Mouse (Mus musculus) Patski (cell line): ENCODE measurements around the gene Dcp1a. TPM values are rescaled to one million over a fixed set of nuclear protein-coding genes. Genes with fewer than 3 reads are reported as not detected.

Experiments
- ATAC-seq: fragments of 100-300 bp; one replicate; pipeline ENCODE4 v1.8.0; 2021
- CTCF ChIA-PET: fragments of 350-600 bp; sonication (Branson Sonifier 250); formaldehyde crosslinking; loops from one replicate; lab custom pipeline; 2022; ENCODE audit warnings: inconsistent platforms; lab: Charles Lee
- POLR2A ChIA-PET: fragments of 350-600 bp; sonication (Branson Sonifier 250); formaldehyde crosslinking; loops from one replicate; lab custom pipeline; 2022; ENCODE audit warnings: antibody characterized with exemption, inconsistent platforms; lab: Charles Lee
- DNase-seq: peaks from one replicate; pipeline ENCODE4 v3.0.0-alpha.2; 2011; ENCODE audit warnings: low read depth, low spot score
- H3K27me3 ChIP-seq: fragments of 371-371 bp; one replicate; pipeline ENCODE4 v1.5.1; 2021
- CTCF ChIP-seq: fragments of 100-300 bp; IDR thresholded peaks from one replicate; pipeline ENCODE4 v1.5.1; 2021
- in situ Hi-C: fragments of 300-500 bp; cut with MboI; formaldehyde crosslinking; loops from 3 replicates; pipeline ENCODE4 v1.11.1; 2018; ENCODE audit warnings: low pct_unique_long_range_greater_than_20kb, mixed read lengths
- polyA plus RNA-seq: library from polyadenylated mRNA; unstranded; gene quantifications from one replicate; pipeline ENCODE4 v1.2.3, GENCODE M21; 2021

Dcp1a gene
- polyA plus RNA-seq, 1 experiment from 2014 or later, result 19.6 TPM

GRCm38 (mm10) chr14:30459891-30460523, 19.3 kb upstream of the Dcp1a start:
- DNase-seq (peak; percentile 22), ATAC-seq (peak; percentile 76)
- ChIA-PET CTCF (interaction anchor here (0.9 to 1.7 kb wide), 7 partner anchors 18 to 481 kb away, joined by 3 to 7 read pairs (median 3); no protein-coding TSS in a partner anchor), POLR2A (no interaction called here)
- TF ChIP-seq CTCF, result peak; percentile 93
- in situ Hi-C loops, result loop anchor here (5.0 kb wide), 1 partner anchor 328 kb away; no protein-coding TSS in a partner anchor
- H3K27me3 ChIP-seq, result peaks cover 21% of the 10 kb centered on the region

DNA sequence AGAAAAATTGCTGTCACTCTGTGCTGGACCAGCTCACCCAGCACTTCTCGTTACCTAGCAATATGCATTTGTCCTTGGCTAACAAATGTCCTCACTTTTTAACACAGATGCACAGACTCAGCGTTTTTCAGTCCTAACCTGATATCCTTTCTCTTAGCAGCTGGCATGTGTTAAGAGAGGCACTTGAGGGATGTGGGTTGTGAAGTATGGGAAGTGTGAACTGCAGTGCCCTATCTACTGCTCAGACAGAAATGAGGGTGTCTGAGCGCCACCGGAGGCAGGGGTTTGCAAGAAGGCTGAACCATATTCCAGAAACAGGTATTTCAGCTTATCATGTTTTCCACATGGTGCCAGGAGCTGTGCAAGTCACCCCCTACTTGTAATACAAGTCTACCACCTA, 16.0 kb upstream of the Dcp1a start:
- POLR2A ChIA-PET, result no interaction called here
- in situ Hi-C loops, result no loop called here
- TF ChIP-seq CTCF, result no peak
- no peak for DNase-seq
- H3K27me3 ChIP-seq, result peaks cover 34% of the 10 kb centered on the region
- CTCF ChIA-PET, result no interaction called here
- ATAC-seq, result no peak

DNA sequence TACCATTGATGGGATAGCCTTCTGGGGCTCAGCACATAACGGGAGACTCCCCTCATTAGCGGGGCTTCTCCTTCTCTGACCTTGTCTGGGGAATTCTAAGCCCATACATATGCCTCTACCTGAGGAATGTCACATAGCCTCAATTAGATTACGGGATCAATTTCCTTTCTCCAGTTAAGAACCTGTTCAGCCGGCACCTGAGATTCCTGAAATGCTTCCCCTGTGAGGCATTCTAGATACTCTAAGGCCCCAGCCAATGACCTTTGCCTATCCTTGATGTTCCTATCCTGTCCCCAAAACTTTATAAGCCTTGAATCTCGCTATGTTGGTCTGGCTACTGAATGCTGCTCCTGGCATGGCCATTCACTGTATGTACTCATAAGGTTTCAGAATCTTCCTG, 5.7 kb upstream of the Dcp1a start:
- TF ChIP-seq CTCF, result no peak
- in situ Hi-C loops, result loop anchor here (10.0 kb wide), 1 partner anchor 489 kb away; no protein-coding TSS in a partner anchor
- POLR2A ChIA-PET, result no interaction called here
- CTCF ChIA-PET, result no interaction called here
- no peak for DNase-seq
- peaks cover 21% of the 10 kb centered on the region for H3K27me3 ChIP-seq
- ATAC-seq, result no peak

- ATAC-seq (no peak), DNase-seq (no peak)
- peaks cover 15% of the 10 kb centered on the region for H3K27me3 ChIP-seq
- POLR2A ChIA-PET, result no interaction called here
- in situ Hi-C loops, result loop anchor here (10.0 kb wide), 1 partner anchor 490 kb away; no protein-coding TSS in a partner anchor
- no peak for TF ChIP-seq CTCF
- CTCF ChIA-PET, result no interaction called here
These were observed 4.9 kb upstream of the Dcp1a start for GRCm38 (mm10) chr14:30474416-30474815.

DNA sequence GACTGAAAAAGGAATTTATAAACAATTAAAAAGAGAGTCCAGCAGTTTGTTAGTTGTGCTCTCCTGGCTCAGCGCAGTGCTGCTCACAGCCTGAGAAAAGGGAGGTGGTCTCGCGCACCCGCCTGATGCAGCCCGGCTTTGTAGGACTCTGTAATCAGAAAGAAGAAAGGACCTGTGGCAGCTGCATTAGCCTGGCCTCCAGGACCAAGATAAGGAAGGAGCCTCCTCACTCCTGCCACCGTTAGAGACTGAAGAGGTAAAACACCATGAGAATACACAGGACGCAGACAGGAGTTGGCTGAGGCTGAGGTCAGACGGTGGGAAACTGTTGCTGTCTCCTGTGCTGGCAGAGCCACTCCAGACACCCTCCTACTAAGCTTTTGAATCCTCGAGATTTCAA, 12.0 kb downstream of the Dcp1a start, which contains the start of gene Cacna1d:
TSS of gene Cacna1d (minus strand) at position 114 of the 400 bp plus-strand sequence.
- no peak for ATAC-seq
- no peaks in the 10 kb centered on the region for H3K27me3 ChIP-seq
- no peak for DNase-seq
- in situ Hi-C loops, result no loop called here
- POLR2A ChIA-PET, result no interaction called here
- TF ChIP-seq CTCF, result no peak
- CTCF ChIA-PET, result no interaction called here

GRCm38 (mm10) chr14:30493276-30493675, 13.9 kb downstream of the Dcp1a start:
- no peak for DNase-seq
- in situ Hi-C loops, result no loop called here
- no peaks in the 10 kb centered on the region for H3K27me3 ChIP-seq
- POLR2A ChIA-PET, result interaction anchor here (1.4 kb wide), 1 partner anchor 13 kb away, joined by 7 read pairs; the partner anchor contains the start of gene Dcp1a
- CTCF ChIA-PET, result interaction anchor here (1.3 kb wide), 1 partner anchor 19 kb away, joined by 4 read pairs; no protein-coding TSS in a partner anchor
- no peak for ATAC-seq
- TF ChIP-seq CTCF, result no peak

DNA sequence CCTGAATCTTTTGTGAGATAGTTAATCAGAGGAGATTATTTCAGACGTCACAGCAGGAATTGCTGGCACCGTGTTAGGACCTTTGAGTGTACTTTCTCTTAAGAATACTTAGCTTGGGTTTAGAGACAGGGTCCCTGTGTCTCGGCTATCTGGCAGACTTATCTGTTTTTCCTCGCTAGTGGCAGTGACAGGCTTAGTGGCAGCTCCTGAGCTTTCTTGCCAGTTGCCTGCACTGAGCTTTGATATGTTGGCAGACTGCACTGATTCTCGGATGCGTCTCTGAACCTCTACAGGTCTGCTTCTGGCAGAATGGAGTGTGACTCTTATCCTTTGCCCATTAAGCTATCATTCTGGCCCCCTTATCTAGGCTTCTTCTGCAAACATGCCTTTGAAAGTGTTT, 15.7 kb downstream of the Dcp1a start:
- ATAC-seq (no peak), DNase-seq (no peak)
- in situ Hi-C loops, result no loop called here
- no peak for TF ChIP-seq CTCF
- no peaks in the 10 kb centered on the region for H3K27me3 ChIP-seq
- ChIA-PET POLR2A (no interaction called here), CTCF (interaction anchor here (1.3 kb wide), 1 partner anchor 15 kb away, joined by 3 read pairs; no protein-coding TSS in a partner anchor)

DNA sequence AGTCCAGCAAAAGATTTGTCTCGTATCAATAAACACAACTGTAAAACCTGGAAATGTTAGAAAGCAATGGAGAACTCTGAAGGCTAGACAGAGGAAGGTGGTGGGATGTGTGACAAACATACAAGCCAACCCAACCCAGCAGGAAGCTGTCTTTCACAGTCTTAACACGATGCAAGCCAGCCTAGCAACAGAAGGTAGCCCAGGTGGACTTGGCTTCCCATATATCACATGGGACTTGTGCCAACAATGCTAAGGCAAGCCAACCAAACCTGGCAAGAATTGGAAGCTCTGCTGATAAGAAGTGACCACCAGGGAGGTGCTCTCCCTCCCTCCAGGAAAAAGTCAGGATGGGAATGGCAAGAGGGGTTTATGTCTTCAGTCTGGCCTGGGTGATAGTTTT, 18.9 kb downstream of the Dcp1a start:
- no peaks in the 10 kb centered on the region for H3K27me3 ChIP-seq
- ATAC-seq, result no peak
- CTCF ChIA-PET, result interaction anchor here (1.3 to 1.4 kb wide), 2 partner anchors 11 to 12 kb away, joined by 3 read pairs; no protein-coding TSS in a partner anchor
- in situ Hi-C loops, result no loop called here
- no peak for DNase-seq
- POLR2A ChIA-PET, result interaction anchor here (0.6 kb wide), 1 partner anchor 13 kb away, joined by 3 read pairs; no protein-coding TSS in a partner anchor
- no peak for TF ChIP-seq CTCF

DNA sequence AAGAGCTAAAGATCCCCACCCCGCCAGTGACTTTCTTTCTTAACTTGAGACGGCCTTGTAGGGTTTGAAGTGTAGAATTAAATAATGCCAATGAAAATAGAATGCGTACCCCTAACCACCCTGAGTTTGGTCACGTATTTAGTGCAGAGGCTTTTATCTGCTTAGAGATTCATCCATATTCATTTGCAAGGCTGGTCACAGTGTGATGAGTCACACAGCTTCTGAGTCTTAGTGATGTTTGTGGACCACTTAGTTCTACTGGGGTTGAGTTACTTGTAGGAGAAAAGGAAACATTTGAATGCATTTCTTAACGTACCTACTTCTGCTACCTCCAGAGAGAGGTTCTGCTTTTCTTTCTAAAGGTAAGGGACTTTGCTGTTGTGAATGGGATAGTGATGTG, 25.7 kb downstream of the Dcp1a start:
- ATAC-seq, result no peak
- POLR2A ChIA-PET, result no interaction called here
- no peak for DNase-seq
- TF ChIP-seq CTCF, result no peak
- in situ Hi-C loops, result no loop called here
- CTCF ChIA-PET, result no interaction called here
- H3K27me3 ChIP-seq, result no peaks in the 10 kb centered on the region

DNA sequence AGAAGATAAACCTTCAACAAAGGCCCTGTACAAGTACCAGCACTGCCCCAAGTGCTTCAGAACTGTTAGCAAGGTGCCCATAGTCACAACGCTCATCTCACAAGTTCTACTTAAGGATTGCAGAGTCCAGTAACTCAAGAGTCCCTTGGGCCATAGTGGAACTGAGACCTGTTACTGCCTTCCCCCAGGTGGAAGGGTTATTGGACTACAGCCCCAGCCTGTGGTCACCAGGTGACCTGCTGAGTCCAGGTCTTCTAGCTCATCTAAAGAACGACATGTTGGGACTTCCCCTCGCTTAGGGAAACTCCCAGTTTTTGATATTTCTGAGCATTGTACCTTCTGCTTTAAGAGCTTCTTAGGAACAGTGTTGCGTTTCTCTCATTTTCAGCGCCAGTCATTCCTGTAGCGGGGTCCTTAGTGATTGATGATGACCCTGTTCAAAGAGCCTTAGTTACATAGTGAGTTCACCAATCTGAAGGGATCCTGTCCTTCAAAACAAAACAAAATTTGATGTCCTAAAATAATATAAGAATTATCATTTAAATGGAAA, 31.0 kb downstream of the Dcp1a start:
- no peak for TF ChIP-seq CTCF
- ChIA-PET CTCF (interaction anchor here (0.9 to 1.8 kb wide), 2 partner anchors 13 kb away, joined by 3 to 6 read pairs; no protein-coding TSS in a partner anchor), POLR2A (no interaction called here)
- DNase-seq (no peak), ATAC-seq (no peak)
- in situ Hi-C loops, result no loop called here
- no peaks in the 10 kb centered on the region for H3K27me3 ChIP-seq

GRCm38 (mm10) chr14:30512896-30513295, 33.6 kb downstream of the Dcp1a start:
- in situ Hi-C loops, result no loop called here
- CTCF ChIA-PET, result interaction anchor here (0.8 to 1.8 kb wide), 7 partner anchors 9 to 376 kb away, joined by 3 to 4 read pairs (median 3); no protein-coding TSS in a partner anchor

More at GRCm38 (mm10) chr14:30512896-30513295, 33.6 kb downstream of the Dcp1a start:
- ATAC-seq, result no peak
- H3K27me3 ChIP-seq, result no peaks in the 10 kb centered on the region
- no peak for TF ChIP-seq CTCF
- POLR2A ChIA-PET, result interaction anchor here (0.6 kb wide), 1 partner anchor 17 kb away, joined by 3 read pairs; no protein-coding TSS in a partner anchor
- no peak for DNase-seq
